Mouse (Mus musculus) limb, embryonic 15.5 days (tissue): ENCODE measurements at regions not wholly inside any gene's neighbourhood (a gene's known extent, or its start where the extent isn't known, plus 50 kb on each side); places are given as distances from the start of the nearest gene placed in this dataset.

Experiments used
- ATAC-seq: fragments of 200-750 bp; cut with Nextera tagmentation; 2 replicates; pipeline ENCODE4 v1.8.0; 2017; ENCODE audit warnings: low read depth, moderate TSS enrichment; ENCODE audit not compliant: insufficient number of reproducible peaks, low FRiP score, low TSS enrichment
- H3K27ac ChIP-seq: fragments of 300-500 bp; sonication (generic); 2 replicates; pipeline ENCODE4 v1.5.1; 2015; ENCODE audit warnings: moderate library complexity, mild to moderate bottlenecking, inconsistent platforms
- H3K27me3 ChIP-seq: fragments of 300-500 bp; sonication (generic); 2 replicates; pipeline ENCODE4 v1.6.1; 2015; ENCODE audit warnings: inconsistent platforms
- H3K36me3 ChIP-seq: fragments of 300-500 bp; sonication (generic); 2 replicates; pipeline ENCODE4 v1.6.1; 2015; ENCODE audit warnings: inconsistent platforms
- H3K4me1 ChIP-seq: fragments of 300-500 bp; sonication (generic); 2 replicates; pipeline ENCODE4 v1.6.1; 2015; ENCODE audit warnings: inconsistent platforms
- H3K4me2 ChIP-seq: fragments of 300-500 bp; sonication (generic); 2 replicates; pipeline ENCODE4 v1.6.1; 2015; ENCODE audit warnings: mild to moderate bottlenecking, inconsistent platforms
- H3K4me3 ChIP-seq: fragments of 300-500 bp; sonication (generic); 2 replicates; pipeline ENCODE4 v1.5.1; 2015; ENCODE audit warnings: mild to moderate bottlenecking, inconsistent platforms
- H3K9ac ChIP-seq: fragments of 300-500 bp; sonication (generic); 2 replicates; pipeline ENCODE4 v1.6.1; 2015; ENCODE audit warnings: inconsistent platforms
- H3K9me3 ChIP-seq: fragments of 300-500 bp; sonication (generic); 2 replicates; pipeline ENCODE4 v1.6.1; 2016; ENCODE audit warnings: inconsistent platforms
- WGBS: fragments of 180-500 bp; shearing (Covaris S2); methylation state at CpG from one replicate; pipeline ENCODE4 v1.1.7; 2015; 5-methylcytosine and 5-hydroxymethylcytosine counted together

GRCm38 (mm10) chr9:69575386-69575785 lies 122.0 kb downstream of the Anxa2 start:
- H3K27me3 ChIP-seq, result peaks cover 7% of the 10 kb centered on the region; the same call in 1 of the 2 replicates
- H3K36me3 ChIP-seq, result no peaks in the 10 kb centered on the region
- H3K27ac ChIP-seq, result no peak overlapping the region
- no peak overlapping the region for H3K4me2 ChIP-seq
- no peak for ATAC-seq
- H3K4me3 ChIP-seq, result no peak overlapping the region
- WGBS, result 15% methylated on average over 14 of the region's 14 CpGs
- no peak overlapping the region for H3K9ac ChIP-seq
- no peaks in the 10 kb centered on the region for H3K4me1 ChIP-seq
- H3K9me3 ChIP-seq, result no peaks in the 10 kb centered on the region

DNA sequence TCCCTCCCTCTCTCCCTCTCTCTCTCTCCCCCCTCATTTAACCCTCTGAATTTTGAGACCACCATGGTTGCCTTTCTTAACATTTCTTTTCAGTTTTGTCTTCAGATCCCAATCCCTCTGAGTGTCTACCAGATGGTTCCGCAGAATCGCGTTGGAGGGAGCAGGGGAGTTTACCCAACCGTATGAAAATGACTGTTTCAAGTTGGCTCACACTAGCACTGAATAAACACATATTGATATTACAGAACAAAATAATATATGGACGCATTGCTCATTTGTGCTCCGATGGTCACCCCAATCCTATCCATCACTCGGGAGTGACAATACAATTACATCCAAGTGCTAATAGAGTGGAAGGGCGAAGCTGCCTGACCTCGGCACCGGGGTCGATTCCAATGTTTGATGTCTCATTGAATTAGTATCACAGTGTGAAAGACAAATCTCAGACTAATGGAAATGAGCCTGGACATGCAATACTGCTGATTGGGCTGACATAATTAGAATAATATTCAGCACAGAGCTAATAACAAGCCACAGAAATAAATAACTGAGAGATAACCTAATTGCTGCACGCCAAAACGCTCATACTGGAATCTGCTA lies 115.3 kb downstream of the Anxa2 start:
- Histone ChIP-seq H3K27me3 (no peaks in the 10 kb centered on the region), H3K4me1 (no peaks in the 10 kb centered on the region), H3K4me3 (no peak overlapping the region), H3K9ac (no peak overlapping the region), H3K4me2 (no peak overlapping the region), H3K27ac (no peak overlapping the region), H3K36me3 (no peaks in the 10 kb centered on the region), H3K9me3 (no peaks in the 10 kb centered on the region)
- no peak for ATAC-seq
- 78% methylated on average over 13 of the region's 13 CpGs for WGBS

DNA sequence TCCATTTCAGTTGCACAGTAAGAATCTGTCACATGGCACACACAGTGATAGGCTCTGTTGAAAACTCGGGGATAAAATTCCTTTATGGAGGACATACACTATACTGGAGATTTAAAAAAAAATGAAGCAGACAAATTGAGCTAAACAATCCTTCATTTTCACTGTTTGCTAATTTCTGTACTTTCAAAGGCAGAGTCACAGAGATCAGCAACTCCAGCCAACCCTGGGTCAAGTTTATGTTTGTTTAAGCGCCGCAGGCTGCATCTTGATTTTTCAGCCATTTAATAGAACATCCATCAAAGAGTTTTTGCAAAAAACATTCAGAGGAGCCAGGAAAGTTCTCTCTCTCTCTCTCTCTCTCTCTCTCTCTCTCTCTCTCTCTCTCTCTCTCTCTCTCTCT lies 114.8 kb downstream of the Anxa2 start:
- Histone ChIP-seq H3K4me1 (no peaks in the 10 kb centered on the region), H3K4me3 (no peak overlapping the region), H3K9ac (no peak overlapping the region), H3K4me2 (no peak overlapping the region), H3K27me3 (no peaks in the 10 kb centered on the region), H3K9me3 (no peaks in the 10 kb centered on the region), H3K27ac (no peak overlapping the region), H3K36me3 (no peaks in the 10 kb centered on the region)
- no peak for ATAC-seq
- 81% methylated on average over 3 of the region's 3 CpGs for WGBS

DNA sequence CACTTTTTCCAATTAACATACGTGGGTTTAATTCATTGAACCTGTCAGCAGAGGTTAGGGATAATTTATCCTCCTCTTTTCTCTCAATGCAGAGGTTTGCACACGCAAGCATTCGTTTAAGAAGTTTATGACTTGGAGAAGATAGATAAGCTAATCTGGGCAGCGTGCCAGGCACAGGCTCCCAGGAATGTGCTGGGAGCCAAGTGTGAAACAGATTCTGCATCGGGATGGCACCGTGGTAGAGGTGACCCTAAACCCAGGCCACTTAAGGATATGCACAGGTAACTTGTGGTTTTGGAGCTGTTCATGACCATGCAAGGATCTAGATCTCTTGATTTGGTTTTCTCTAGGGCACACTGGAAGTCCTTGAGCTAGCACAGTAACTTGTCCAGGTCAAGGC lies 113.6 kb downstream of the Anxa2 start:
- Histone ChIP-seq H3K36me3 (no peaks in the 10 kb centered on the region), H3K4me2 (no peak overlapping the region), H3K27ac (no peak overlapping the region), H3K4me3 (no peak overlapping the region), H3K27me3 (no peaks in the 10 kb centered on the region), H3K9ac (no peak overlapping the region), H3K4me1 (no peaks in the 10 kb centered on the region), H3K9me3 (no peaks in the 10 kb centered on the region)
- 47% methylated on average over 6 of the region's 6 CpGs for WGBS
- no peak for ATAC-seq

- no peak for ATAC-seq
These were observed 89.8 kb downstream of the Anxa2 start for GRCm38 (mm10) chr9:69543241-69543640.

More at GRCm38 (mm10) chr9:69543241-69543640, 89.8 kb downstream of the Anxa2 start:
- no peaks in the 10 kb centered on the region for H3K9me3 ChIP-seq
- H3K4me2 ChIP-seq, result no peak overlapping the region
- H3K4me3 ChIP-seq, result no peak overlapping the region
- no peaks in the 10 kb centered on the region for H3K27me3 ChIP-seq
- no peak overlapping the region for H3K27ac ChIP-seq
- no peak overlapping the region for H3K9ac ChIP-seq
- H3K36me3 ChIP-seq, result no peaks in the 10 kb centered on the region
- H3K4me1 ChIP-seq, result no peaks in the 10 kb centered on the region
- WGBS, result 52% methylated on average over 5 of the region's 5 CpGs
